Mouse (Mus musculus) spleen, embryonic (tissue): ENCODE results near the gene Obp1a.

Experiments
- CTCF ChIA-PET: fragments of 350-600 bp; sonication (Branson Sonifier 250); formaldehyde crosslinking; loops from one replicate; lab custom pipeline; 2022; lab: Charles Lee

The Obp1a gene

GRCm38 (mm10) chrX:78091274-78091673, at the start of gene Obp1a:
Obp1a (minus strand) TSS chrX:78091374.
- CTCF ChIA-PET: no interaction called here

- CTCF ChIA-PET: no interaction called here
These were observed 34.0 kb upstream of the Obp1a start, which contains the start of gene Gm5938 for GRCm38 (mm10) chrX:78125167-78125566. Gm5938 (plus strand) TSS chrX:78125467.
